Mouse (Mus musculus) right cerebral cortex, postnatal 14 days (tissue): ENCODE results near the gene Sos2.
"Not testable (repeated sequence)": the region's sequence is repeated elsewhere in the genome, so short reads cannot be mapped to it uniquely, and the experiment has no call there.

Experiments used
- DNase-seq: peaks from one replicate; pipeline ENCODE4 v3.0.0; 2022

Sos2 gene

GRCm38 (mm10) chr12:69568266-69568665 is 113.4 kb downstream of the Sos2 start:
- no peak for DNase-seq

- DNase-seq = not testable (repeated sequence)
Measured at GRCm38 (mm10) chr12:69561006-69561405, 120.6 kb downstream of the Sos2 start.

- no peak for DNase-seq
Measured at GRCm38 (mm10) chr12:69556221-69556861, 125.3 kb downstream of the Sos2 start.

GRCm38 (mm10) chr12:69545456-69546178 is 136.0 kb downstream of the Sos2 start:
- no peak for DNase-seq

GRCm38 (mm10) chr12:69544994-69545393 is 136.7 kb downstream of the Sos2 start:
- no peak for DNase-seq

- DNase-seq = no peak
Measured at GRCm38 (mm10) chr12:69544562-69544961, 137.1 kb downstream of the Sos2 start.

- DNase-seq = no peak
Measured at GRCm38 (mm10) chr12:69542376-69542775, 139.3 kb downstream of the Sos2 start.

GRCm38 (mm10) chr12:69541663-69542062 is 140.0 kb downstream of the Sos2 start:
- DNase-seq = no peak

- DNase-seq = no peak
Measured at GRCm38 (mm10) chr12:69539353-69539752, 142.3 kb downstream of the Sos2 start.

- no peak for DNase-seq
Measured at GRCm38 (mm10) chr12:69538362-69538950, 143.2 kb downstream of the Sos2 start.

- peak; percentile 12 for DNase-seq
Measured at GRCm38 (mm10) chr12:69537675-69538361, 143.8 kb downstream of the Sos2 start.

- no peak for DNase-seq
Measured at GRCm38 (mm10) chr12:69537243-69537674, 144.4 kb downstream of the Sos2 start.

- DNase-seq = no peak
Measured at GRCm38 (mm10) chr12:69536616-69537242, 144.9 kb downstream of the Sos2 start.
